Mouse (Mus musculus) heart, adult 9 months (tissue): ENCODE measurements around the gene Mansc4.

Experiments
- DNase-seq, 2 experiments: peaks; one replicate each; pipeline ENCODE4 v3.0.0; 2022; ENCODE audit warnings: low spot score in 2 of 2

The Mansc4 gene

DNA sequence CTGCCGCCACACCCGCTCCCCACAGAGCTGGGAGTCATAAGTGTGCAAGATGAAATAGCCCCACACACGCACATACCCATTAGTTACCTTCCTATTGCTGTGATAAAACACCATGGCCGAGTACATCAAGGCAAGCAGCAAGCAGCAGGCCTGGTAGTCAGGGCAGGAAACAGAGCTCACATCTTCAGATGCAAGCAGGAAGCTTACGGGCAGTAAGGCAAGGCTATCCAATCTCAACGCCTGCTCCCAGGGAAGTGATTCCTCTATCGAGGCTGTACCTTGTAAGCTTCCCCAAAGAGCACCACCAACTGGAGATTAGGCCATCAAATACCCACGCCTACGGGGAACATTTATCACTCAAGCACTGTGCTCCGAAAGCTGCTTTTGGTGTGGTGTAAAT is 6.9 kb downstream of the Mansc4 start:
- DNase-seq: no peak

DNA sequence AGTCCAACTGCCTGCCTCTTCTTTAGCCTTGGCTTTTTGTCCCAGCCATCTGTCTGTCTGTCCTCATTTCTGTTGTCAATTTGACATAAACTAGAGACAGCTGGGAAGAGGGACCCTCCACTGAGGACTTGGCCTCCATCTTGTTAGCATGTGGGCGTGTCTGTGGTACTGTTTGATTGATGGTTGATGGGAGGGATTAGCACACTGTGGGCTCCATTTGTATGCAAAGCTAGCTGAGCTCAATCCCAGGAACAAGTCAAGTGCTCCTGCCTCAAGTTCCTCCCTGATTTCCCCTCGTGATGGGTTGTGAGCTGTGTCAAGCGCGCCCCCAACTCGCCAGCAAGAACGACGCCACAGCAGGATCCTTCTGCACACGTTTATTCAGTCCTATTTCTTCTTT is 10.0 kb downstream of the Mansc4 start:
- DNase-seq: no peak

GRCm38 (mm10) chr6:147075808-147076387 is 10.9 kb downstream of the Mansc4 start:
- DNase-seq: no peak

- DNase-seq: peak; percentile 33 to 60
These were observed 21.9 kb downstream of the Mansc4 start for GRCm38 (mm10) chr6:147064944-147065261.

- DNase-seq: no peak
These were observed 22.4 kb downstream of the Mansc4 start for GRCm38 (mm10) chr6:147064226-147064943.

GRCm38 (mm10) chr6:147062694-147063093 is 24.1 kb downstream of the Mansc4 start:
- DNase-seq: no peak

DNA sequence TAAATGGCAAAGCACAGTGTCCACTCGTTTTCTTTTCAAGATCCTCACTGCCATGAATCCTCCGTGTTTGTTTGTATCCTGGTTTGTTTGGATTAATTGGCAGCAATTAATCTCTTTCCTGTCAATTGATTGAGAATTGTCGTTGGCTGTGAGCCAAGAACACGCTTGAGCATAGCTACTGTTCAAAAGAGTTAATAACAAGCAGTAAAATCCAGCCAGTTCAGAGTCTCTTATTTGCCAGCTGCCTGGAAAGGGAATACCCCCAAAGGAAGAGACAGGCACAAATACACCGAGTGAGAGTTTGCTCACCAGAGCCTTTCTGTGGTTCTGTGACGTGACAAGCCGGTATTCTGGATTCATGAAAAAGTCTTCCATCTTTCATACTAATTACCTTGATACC is 24.8 kb downstream of the Mansc4 start:
- no peak for DNase-seq

DNA sequence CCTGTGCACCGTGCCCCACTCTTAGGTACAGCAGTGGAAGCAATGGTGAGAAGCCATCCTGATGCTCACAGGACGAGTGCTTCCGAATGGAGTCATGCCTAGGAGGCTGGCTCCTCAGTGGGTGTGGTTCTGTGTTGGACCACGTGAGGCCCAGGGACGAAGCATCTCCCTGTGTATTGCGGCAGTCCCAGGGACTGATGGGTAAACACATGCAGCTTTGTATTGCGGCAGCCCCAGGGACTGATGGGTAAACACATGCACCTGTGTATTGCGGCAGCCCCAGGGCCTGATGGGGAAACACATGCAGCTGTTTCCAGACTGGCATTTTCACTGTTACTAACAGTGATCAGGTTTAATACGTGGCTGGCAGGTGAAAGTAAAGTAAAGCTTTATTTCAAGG is 25.2 kb downstream of the Mansc4 start:
- DNase-seq: no peak

DNA sequence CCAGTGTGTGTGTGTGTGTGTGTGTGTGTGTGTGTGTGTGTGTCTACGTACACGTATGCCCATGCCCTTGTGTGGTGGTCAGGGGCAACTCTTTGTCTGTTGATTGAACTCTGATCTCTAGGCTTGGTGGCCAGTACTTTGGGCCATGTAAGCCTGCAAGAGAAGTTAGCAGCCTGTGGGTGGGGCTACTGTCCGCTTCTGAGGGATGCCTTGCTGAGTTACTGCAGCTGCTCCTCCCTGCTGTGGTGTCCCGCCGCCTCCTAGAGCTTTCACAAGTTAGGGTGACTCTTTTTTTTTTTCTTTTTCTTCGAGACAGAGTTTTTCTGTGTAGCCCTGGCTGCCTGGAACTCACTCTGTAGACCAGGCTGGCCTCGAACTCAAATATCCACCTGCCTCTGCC is 27.5 kb downstream of the Mansc4 start:
- no peak for DNase-seq

DNA sequence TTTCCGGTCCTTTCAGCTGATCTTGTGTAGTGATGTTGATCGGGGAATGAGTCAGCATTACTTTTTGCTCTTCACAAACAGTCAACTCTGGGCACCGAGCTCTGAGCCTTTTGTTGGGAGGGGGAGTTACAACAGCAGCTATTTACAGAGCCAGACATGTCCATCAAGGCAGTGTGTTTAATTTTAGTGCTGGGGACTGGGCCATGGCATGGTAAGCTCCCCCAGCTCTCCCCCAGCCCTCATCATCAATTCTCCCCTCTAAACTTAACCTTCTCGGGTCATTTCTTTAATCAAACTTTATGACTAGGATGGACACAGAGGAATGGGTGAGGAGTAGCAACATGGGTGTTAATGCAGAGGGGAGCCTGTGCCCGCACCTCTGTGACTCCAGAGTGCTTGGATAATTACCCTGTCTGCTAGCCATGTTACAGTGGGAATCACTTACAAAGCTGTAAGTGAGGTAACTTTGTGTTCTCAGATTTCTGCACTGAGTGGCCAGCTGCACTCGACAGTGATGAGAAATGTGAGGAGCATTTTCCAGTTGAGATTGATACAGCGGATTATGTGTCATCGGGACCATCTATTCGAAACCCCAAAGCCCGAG is 31.4 kb downstream of the Mansc4 start:
- DNase-seq: no peak

GRCm38 (mm10) chr6:147053785-147054646 is 32.8 kb downstream of the Mansc4 start:
- no peak for DNase-seq

DNA sequence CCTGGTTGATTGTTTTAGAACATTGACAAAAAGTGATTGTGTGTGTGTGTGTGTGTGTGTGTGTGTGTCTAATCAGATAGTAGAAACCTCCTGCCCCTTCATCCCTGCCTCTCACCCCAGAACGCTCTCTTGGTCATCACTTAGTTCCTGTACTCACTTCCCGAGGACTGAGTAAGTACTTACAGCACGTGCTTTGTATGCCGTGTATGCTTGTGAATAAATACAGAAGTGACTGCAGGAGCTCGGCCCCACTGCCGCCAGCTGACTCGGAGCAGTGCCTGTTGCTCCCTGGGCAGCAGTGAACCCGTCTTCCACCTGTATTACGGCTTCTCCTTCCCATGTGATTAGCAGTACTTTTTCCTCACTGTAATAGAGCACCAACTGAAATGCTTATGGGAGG is 34.4 kb downstream of the Mansc4 start:
- DNase-seq: no peak

DNA sequence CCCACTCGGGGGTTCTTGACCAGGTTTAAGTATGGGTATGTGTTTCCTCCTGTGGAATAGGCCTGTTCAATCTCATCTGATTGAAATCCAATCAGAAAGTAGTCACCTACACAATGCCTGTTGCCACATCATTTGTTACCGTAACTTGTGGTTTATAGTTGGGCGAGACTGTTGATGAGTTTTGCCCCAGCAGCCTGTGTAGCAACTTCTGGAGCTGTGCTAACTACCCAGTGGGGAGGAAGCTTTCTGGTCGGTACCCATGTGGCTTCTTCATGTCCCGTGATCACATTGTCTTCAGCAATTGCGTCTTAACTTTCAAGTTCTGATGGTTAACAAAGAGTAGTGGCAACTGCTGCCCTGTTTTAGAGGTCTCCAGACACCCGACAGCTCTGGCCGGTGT is 35.2 kb downstream of the Mansc4 start:
- DNase-seq: no peak

- DNase-seq: no peak
These were observed 37.5 kb downstream of the Mansc4 start for GRCm38 (mm10) chr6:147049239-147049805.

- DNase-seq: no peak
These were observed 43.2 kb downstream of the Mansc4 start for GRCm38 (mm10) chr6:147043633-147044032.

DNA sequence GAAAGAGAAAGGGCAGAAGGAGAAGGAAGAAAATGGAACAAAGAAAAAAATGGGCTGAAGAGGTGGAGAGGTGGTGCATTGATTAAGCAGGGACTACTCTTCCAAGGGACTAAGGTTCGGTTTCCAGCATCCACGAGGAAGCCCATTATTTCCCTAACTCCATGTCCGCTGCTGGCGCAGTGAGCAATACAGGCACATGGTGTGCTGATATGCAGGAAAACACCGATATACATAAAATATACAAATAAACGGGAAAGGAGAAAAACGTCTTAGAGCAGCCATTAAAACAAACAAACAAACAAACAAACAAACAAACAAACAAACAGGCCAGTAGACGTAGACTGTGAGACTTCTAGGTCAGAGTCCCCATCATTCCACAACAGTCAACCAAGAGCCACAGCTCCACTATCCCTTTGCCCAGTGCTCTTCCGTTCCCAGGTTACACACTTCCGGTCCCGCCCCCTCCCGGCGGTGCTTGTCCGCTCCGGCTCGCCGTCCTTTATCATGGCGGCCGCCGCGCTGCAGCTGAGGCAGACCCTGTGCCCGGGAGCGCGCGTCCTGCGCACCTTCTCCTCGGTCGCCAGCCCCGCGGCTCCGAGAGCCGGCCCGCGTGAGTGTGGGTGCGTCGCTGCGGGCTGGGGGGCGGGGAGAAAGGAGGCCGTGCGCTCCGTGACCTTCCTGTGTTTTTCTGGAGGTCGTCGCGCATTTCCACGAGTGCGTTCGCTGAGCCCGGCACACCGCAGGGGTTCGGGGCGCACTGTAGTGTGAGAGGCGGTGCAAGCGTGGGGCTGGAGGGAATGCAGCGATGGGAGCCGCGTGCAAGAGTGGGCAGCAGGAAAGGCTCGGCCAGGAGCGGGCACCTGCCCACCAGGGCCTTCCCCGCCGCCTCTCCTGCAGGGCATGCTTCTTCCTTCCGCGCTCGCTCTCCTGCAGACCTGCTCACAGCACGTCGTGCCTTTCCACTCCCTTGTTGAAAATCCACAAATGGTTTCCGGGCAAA is 44.2 kb downstream of the Mansc4 start, which contains the start of gene Mrps35:
Gene Mrps35, plus strand, starts transcription at position 474 of the 1,000 bp plus-strand sequence.
- DNase-seq: peak; percentile 72 to 86

DNA sequence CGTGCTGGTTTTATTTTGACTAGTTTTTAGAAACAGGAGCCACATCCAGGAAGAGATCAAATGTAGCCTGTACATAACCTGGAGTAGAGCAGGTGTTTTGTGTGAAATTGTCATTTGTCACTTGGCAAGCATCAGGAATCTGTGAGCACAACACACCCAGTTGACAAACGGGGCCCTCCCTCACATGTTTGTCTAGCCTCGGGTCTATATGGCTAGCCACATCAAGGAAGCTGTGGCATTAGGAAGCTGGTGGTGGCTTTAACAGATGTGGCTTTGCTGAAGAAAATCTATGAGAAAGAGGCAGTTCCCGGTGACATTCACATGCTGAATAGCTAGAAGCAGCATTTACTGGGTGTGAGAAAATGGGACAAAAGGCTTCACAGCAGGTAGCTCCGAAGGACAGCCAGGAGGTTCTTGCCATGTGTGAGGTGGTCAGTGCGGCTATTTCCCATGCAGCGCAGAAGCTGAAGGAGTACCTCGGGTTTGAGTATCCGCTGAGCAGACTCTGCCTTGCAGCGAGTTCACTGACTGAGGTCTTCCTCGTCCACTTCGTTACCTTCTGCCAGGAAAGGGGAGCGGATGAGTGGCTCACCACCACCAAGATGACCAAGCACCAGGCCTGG is 54.4 kb downstream of the Mansc4 start, which contains the start of gene Rep15:
Gene Rep15, plus strand, starts transcription at position 282 of the 623 bp plus-strand sequence.
- DNase-seq: no peak

DNA sequence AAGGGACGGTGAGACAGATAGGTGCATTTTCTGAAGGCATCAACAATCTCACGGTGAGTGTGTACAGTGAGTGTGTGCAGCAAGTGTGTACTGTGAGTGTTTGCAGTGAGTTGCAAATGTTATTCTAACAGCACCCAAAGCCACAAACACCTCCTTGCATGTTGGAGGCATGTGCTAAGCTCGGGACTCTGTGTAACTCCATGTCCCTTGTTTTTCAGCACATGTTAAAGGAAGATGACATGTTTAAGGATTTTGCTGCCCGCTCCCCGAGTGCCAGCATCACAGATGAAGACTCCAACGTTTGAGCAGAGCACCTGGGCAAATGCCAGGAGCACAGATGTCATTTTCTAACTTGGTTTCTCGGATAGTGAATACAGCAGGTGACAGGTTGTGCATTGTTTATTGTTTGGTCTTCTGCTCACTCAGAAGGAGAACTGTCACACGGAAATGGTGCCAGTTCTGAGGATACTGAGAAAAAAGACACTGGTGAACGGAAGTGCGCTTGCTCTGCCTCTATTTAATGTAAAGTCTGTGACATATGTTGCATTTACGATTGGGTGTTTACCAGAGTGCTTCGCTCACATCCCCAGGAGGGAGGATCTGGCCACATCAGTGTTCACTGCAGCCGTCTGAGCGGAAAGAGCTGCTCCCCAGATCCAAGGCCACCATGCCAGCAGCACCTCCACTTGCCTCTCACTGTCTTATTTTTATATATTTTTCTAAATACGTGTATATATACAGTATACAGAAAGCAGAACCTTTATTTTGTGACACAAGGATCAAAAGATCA is 56.5 kb downstream of the Mansc4 start:
- no peak for DNase-seq

DNA sequence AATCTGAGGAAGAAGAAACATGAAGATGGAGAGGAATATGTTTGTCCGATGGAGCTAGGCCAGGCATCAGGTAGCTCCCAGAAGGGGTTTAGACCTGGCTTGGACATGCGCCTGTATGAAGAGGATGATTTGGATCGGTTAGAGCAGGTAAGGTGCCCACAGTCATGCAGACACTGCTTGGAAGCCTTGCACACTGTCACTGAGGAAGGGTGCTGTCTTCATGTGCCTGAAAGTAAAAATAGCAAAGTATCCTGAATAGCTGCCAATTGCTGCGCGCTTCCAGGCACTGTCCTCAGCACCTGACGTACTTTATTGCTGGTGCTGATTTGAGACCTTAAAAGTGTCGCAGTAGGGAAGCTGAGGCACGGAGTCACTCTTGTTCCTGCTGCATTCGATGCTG is 57.2 kb downstream of the Mansc4 start:
- DNase-seq: peak; percentile 25 to 55
